In the genomic region with DNA sequence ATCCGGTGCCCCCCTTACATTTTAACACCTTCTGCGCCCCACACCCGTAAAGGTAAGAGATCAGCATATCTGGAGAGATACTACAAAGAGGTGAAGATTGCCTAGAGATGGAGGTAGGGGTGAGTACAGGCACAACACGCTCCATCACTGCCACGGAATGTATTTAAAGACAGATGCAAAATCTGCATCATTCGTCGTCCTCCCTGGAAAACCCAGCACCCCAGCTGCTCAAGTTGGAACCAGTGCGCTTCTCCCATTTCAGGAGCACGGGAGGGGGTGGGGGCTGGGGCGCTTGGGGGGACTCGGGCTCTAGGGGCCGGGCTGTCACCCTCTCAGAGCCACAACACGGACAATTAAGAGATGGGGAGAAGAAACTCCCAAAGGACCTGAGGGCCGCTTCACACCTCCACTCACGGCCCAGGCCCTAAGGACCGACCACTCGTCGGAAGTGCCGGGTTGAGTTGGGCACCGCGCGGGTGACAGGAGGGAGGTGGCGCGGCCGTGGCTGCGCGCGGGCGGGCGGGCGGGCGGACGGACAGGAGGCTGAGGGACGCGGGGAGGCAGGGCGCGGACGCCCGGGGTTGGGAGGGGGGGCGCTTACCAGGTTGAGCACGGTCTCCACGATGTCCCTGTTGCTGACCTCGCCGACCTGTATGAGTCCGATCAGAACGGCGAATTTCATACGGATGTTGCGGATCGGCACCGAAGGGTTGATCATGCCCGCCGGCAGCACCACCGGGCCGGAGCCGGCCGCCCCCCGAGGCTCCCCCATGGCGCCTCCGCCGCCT, we compare ENCODE assay signal across 8 mouse cellular contexts. TPM values are rescaled to one million over a fixed set of nuclear protein-coding genes. Genes with fewer than 3 reads are reported as not detected.
DNase-seq lines count a peak whose midpoint lies in the region; ATAC-seq and TF ChIP-seq lines count a peak whose summit lies in the region.

No protein-coding gene starts in this region.

- peak; percentile 11 to 35 for DNase-seq in heart, adult 18-20 months
- no peak for DNase-seq in heart, adult 8-10 months (ENCODE audit: low spot score)
- DNase-seq in intestine, embryonic 14.5 days (ENCODE audit: low spot score): peak; percentile 70
- peak; percentile 55 for DNase-seq in neural tube, embryonic 10.5 days (ENCODE audit: extremely low spot score, low spot score)
- DNase-seq in T-cell, adult 2 months (ENCODE audit: low spot score): no peak

- H3K4me2 ChIP-seq in forebrain, embryonic 15.5 days (replicated peaks): peak overlapping the region; percentile 92
- H3K4me2 ChIP-seq in intestine, embryonic 14.5 days (ENCODE audit: low read length): peak overlapping the region; percentile 78
- H3K4me2 ChIP-seq in limb, embryonic 15.5 days: peak overlapping the region; percentile 95

- peak overlapping the region; percentile 99 for H3K9ac ChIP-seq in forebrain, embryonic 15.5 days (replicated peaks)
- H3K9ac ChIP-seq in intestine, embryonic 14.5 days (ENCODE audit: low read length): peak overlapping the region; percentile 83
- H3K9ac ChIP-seq in limb, embryonic 15.5 days: peak overlapping the region; percentile 90

- no peak for TF ChIP-seq CTCF in bone marrow macrophage, adult 2 months (IDR thresholded peaks at IDR 0.05; ENCODE audit: low read depth, low read length)

- H3K9me3 ChIP-seq in forebrain, embryonic 15.5 days: no peaks in the 10 kb centered on the region
- H3K9me3 ChIP-seq in intestine, embryonic 14.5 days (ENCODE audit: control insufficient read depth, low read length): no peaks in the 10 kb centered on the region
- H3K9me3 ChIP-seq in limb, embryonic 15.5 days: no peaks in the 10 kb centered on the region

- no peak for TF ChIP-seq POLR2A in bone marrow macrophage, adult 2 months (IDR thresholded peaks at IDR 0.05; ENCODE audit: borderline replicate concordance, low read depth, low read length)

- H3K4me1 ChIP-seq in bone marrow macrophage, adult 2 months (ENCODE audit: control insufficient read depth, insufficient read depth, low read length): no peaks in the 10 kb centered on the region
- peaks cover 12% of the 10 kb centered on the region for H3K4me1 ChIP-seq in forebrain, embryonic 15.5 days
- peaks cover 9% of the 10 kb centered on the region; the same call in 1 of the 2 replicates for H3K4me1 ChIP-seq in intestine, embryonic 14.5 days (replicated peaks; ENCODE audit: control insufficient read depth, insufficient read depth, low read length)
- H3K4me1 ChIP-seq in limb, embryonic 15.5 days: peaks cover 15% of the 10 kb centered on the region

- H3K4me3 ChIP-seq in bone marrow macrophage, adult 2 months (ENCODE audit: insufficient read depth, low read length): peak overlapping the region; percentile 28
- peak overlapping the region; percentile 99 for H3K4me3 ChIP-seq in forebrain, embryonic 15.5 days
- H3K4me3 ChIP-seq in intestine, embryonic 14.5 days (ENCODE audit: low read depth, low read length): peak overlapping the region; percentile 87
- H3K4me3 ChIP-seq in limb, embryonic 15.5 days: peak overlapping the region; percentile 91

- no peaks in the 10 kb centered on the region for H3K27me3 ChIP-seq in forebrain, embryonic 15.5 days
- H3K27me3 ChIP-seq in intestine, embryonic 14.5 days (replicated peaks; ENCODE audit: control insufficient read depth, insufficient read depth, low read length): 0 out of 2 replicates have a peak, but pooled peaks cover 6% of the 10 kb centered on the region
- no peaks in the 10 kb centered on the region; the same call in 1 of the 2 replicates for H3K27me3 ChIP-seq in limb, embryonic 15.5 days

- H3K36me3 ChIP-seq in forebrain, embryonic 15.5 days: no peaks in the 10 kb centered on the region
- no peaks in the 10 kb centered on the region for H3K36me3 ChIP-seq in intestine, embryonic 14.5 days (ENCODE audit: control insufficient read depth, insufficient read depth, low read length)
- H3K36me3 ChIP-seq in limb, embryonic 15.5 days: no peaks in the 10 kb centered on the region

- no peak overlapping the region for H3K27ac ChIP-seq in bone marrow macrophage, adult 2 months (ENCODE audit: insufficient read depth, low read depth, low read length)
- peak overlapping the region; percentile 100 for H3K27ac ChIP-seq in forebrain, embryonic 15.5 days (replicated peaks)
- peak overlapping the region; percentile 76; the same call in 1 of the 2 replicates for H3K27ac ChIP-seq in intestine, embryonic 14.5 days (ENCODE audit: low read depth)
- H3K27ac ChIP-seq in limb, embryonic 15.5 days: peak overlapping the region; percentile 91

- peak; percentile 56 for ATAC-seq in forebrain, embryonic 15.5 days (replicated peaks)
- peak; percentile 42 for ATAC-seq in intestine, embryonic 14.5 days (replicated peaks; ENCODE audit: low FRiP score, low TSS enrichment, low read depth)
- ATAC-seq in limb, embryonic 15.5 days (ENCODE audit: insufficient number of reproducible peaks, low FRiP score, low TSS enrichment, low read depth): peak; percentile 65

- WGBS in forebrain, embryonic 15.5 days: 1% methylated on average over 36 of the region's 61 CpGs
- under 1% methylated on average over 56 of the region's 61 CpGs for WGBS in intestine, embryonic 14.5 days
- 1% methylated on average over 51 of the region's 61 CpGs for WGBS in limb, embryonic 15.5 days

RNA-seq across cellular contexts. Expression of a gene that starts 0.9 kb away (rescaled TPM):
- total RNA-seq in heart, adult 18-20 months (2021): 10 to 100 TPM; 11.8 to 14.2 TPM
- total RNA-seq in heart, adult 8-10 months (2022): 10 to 100 TPM; 12.4 to 14.5 (median 14.1) TPM
- polyA plus RNA-seq in bone marrow macrophage, adult 2 months (2012; ENCODE audit: insufficient read depth, insufficient read length, missing spikeins): 0.15 and 0.28 TPM in 2 replicates
- polyA plus RNA-seq in forebrain, embryonic 15.5 days (2015; fragmentation: Nextera tagmentation; extraction: Ambion mirVana): 56.0 and 59.7 TPM in 2 replicates
- polyA plus RNA-seq in intestine, embryonic 14.5 days (2014; fragmentation: Nextera tagmentation; extraction: Ambion mirVana): 18.7 and 19.6 TPM in 2 replicates
- polyA plus RNA-seq in limb, embryonic 15.5 days (2015; fragmentation: Nextera tagmentation; extraction: Ambion mirVana): 8.8 and 13.2 TPM in 2 replicates

Comparison
In these comparisons a context has a peak if more than half of its experiments do, and no peak if none do; other contexts are left out.
1. DNase-seq: peak in heart, adult 18-20 months (2 of 2), intestine, embryonic 14.5 days (single experiment) and neural tube, embryonic 10.5 days (single experiment); none in heart, adult 8-10 months (single experiment) and T-cell, adult 2 months (single experiment).
2. H3K4me3 ChIP-seq: peak in every context shown above with its lines; median percentile 99 in forebrain, embryonic 15.5 days; 91 in limb, embryonic 15.5 days; 87 in intestine, embryonic 14.5 days; 28 in bone marrow macrophage, adult 2 months.
3. Peak in every context shown above with its lines, with median percentiles within 50 percentile points of each other: ATAC-seq, H3K4me2 ChIP-seq and H3K9ac ChIP-seq.